Mouse (Mus musculus) thymus, adult 2 months (tissue): ENCODE measurements at regions not wholly inside any gene's neighbourhood (a gene's known extent, or its start where the extent isn't known, plus 50 kb on each side); places are given as distances from the start of the nearest gene placed in this dataset.

Experiments used
- DNase-seq: peaks from one replicate; pipeline ENCODE4 v3.0.0; 2021
- H3K27ac ChIP-seq: fragments of 200-500 bp; 2 replicates; pipeline ENCODE4 v1.5.1; 2012; ENCODE audit warnings: low read length, control low read depth; ENCODE audit not compliant: control insufficient read depth, insufficient read depth
- H3K27me3 ChIP-seq: fragments of 200-500 bp; 2 replicates; pipeline ENCODE4 v1.6.1; 2012; ENCODE audit warnings: mild to moderate bottlenecking, low read length, moderate library complexity, mixed read lengths; ENCODE audit not compliant: control insufficient read depth, insufficient read depth
- H3K36me3 ChIP-seq: fragments of 200-500 bp; 2 replicates; pipeline ENCODE4 v1.6.1; 2012; ENCODE audit warnings: mild to moderate bottlenecking, low read length, moderate library complexity; ENCODE audit not compliant: control insufficient read depth, insufficient read depth
- H3K4me1 ChIP-seq: fragments of 200-500 bp; replicated peaks from 2 replicates; pipeline ENCODE4 v1.6.1; 2012; ENCODE audit warnings: low read length; ENCODE audit not compliant: control insufficient read depth, insufficient read depth
- H3K4me3 ChIP-seq: fragments of 200-500 bp; 2 replicates; pipeline ENCODE4 v1.5.1; 2012; ENCODE audit warnings: mild to moderate bottlenecking, low read length, control low read depth, moderate library complexity; ENCODE audit not compliant: control insufficient read depth, insufficient read depth
- CTCF ChIP-seq: fragments of 200-500 bp; IDR thresholded peaks from 2 replicates; pipeline ENCODE4 v1.5.1; 2012; ENCODE audit warnings: mild to moderate bottlenecking, control low read depth, low read length, moderate library complexity, borderline replicate concordance; ENCODE audit not compliant: control insufficient read depth, poor library complexity, insufficient read depth; ENCODE audit errors: extremely low read depth
- POLR2A ChIP-seq: fragments of 200-500 bp; IDR thresholded peaks from 2 replicates; pipeline ENCODE4 v1.6.1; 2012; ENCODE audit warnings: mild to moderate bottlenecking, low read length, control low read depth, moderate library complexity; ENCODE audit not compliant: control insufficient read depth, poor library complexity, insufficient read depth; ENCODE audit errors: extremely low read depth
- WGBS: fragments of 180-500 bp; shearing (Covaris S2); methylation state at CpG from one replicate; pipeline ENCODE4 v1.1.7; 2018; 5-methylcytosine and 5-hydroxymethylcytosine counted together

- H3K27ac ChIP-seq: no peak overlapping the region
Measured at GRCm38 (mm10) chrX:99539684-99540083, 68.6 kb upstream of the Pja1 start.

GRCm38 (mm10) chrX:99537814-99538213 lies 66.7 kb upstream of the Pja1 start:
- H3K27me3 ChIP-seq: no peaks in the 10 kb centered on the region
- no peak overlapping the region for H3K4me3 ChIP-seq
- H3K27ac ChIP-seq: no peak overlapping the region
- no peak for TF ChIP-seq CTCF
- TF ChIP-seq POLR2A: no peak
- DNase-seq: no peak
- no peaks in the 10 kb centered on the region for H3K4me1 ChIP-seq
- no peaks in the 10 kb centered on the region for H3K36me3 ChIP-seq
- 10% methylated on average over 4 of the region's 4 CpGs for WGBS

More at GRCm38 (mm10) chrX:99539684-99540083, 68.6 kb upstream of the Pja1 start:
- H3K27me3 ChIP-seq: no peaks in the 10 kb centered on the region
- DNase-seq: no peak
- 93% methylated on average over 4 of the region's 4 CpGs for WGBS
- H3K36me3 ChIP-seq: no peaks in the 10 kb centered on the region
- TF ChIP-seq POLR2A: no peak
- no peak for TF ChIP-seq CTCF
- H3K4me3 ChIP-seq: no peak overlapping the region
- H3K4me1 ChIP-seq: no peaks in the 10 kb centered on the region

GRCm38 (mm10) chrX:99534922-99535321 lies 63.8 kb upstream of the Pja1 start:
- Histone ChIP-seq H3K36me3 (no peaks in the 10 kb centered on the region), H3K27me3 (no peaks in the 10 kb centered on the region), H3K27ac (no peak overlapping the region), H3K4me1 (no peaks in the 10 kb centered on the region), H3K4me3 (no peak overlapping the region)
- WGBS: 83% methylated on average over 4 of the region's 4 CpGs
- DNase-seq: no peak
- no peak for TF ChIP-seq CTCF
- TF ChIP-seq POLR2A: no peak

GRCm38 (mm10) chrX:99531154-99531553 lies 60.1 kb upstream of the Pja1 start:
- Histone ChIP-seq H3K27ac (no peak overlapping the region), H3K4me1 (no peaks in the 10 kb centered on the region), H3K27me3 (no peaks in the 10 kb centered on the region), H3K4me3 (no peak overlapping the region), H3K36me3 (no peaks in the 10 kb centered on the region)
- no peak for TF ChIP-seq POLR2A
- no peak for DNase-seq
- WGBS: 84% methylated on average over 3 of the region's 3 CpGs

GRCm38 (mm10) chrX:99530511-99530910 lies 59.4 kb upstream of the Pja1 start:
- WGBS: 88% methylated on average over 5 of the region's 7 CpGs
- DNase-seq: no peak
- Histone ChIP-seq H3K27me3 (no peaks in the 10 kb centered on the region), H3K4me1 (no peaks in the 10 kb centered on the region), H3K27ac (no peak overlapping the region), H3K4me3 (no peak overlapping the region), H3K36me3 (no peaks in the 10 kb centered on the region)
- no peak for TF ChIP-seq CTCF
- no peak for TF ChIP-seq POLR2A

- H3K27me3 ChIP-seq: no peaks in the 10 kb centered on the region
- WGBS: 6% methylated on average over 6 of the region's 6 CpGs
- no peak overlapping the region for H3K27ac ChIP-seq
- TF ChIP-seq POLR2A (no peak), CTCF (no peak)
- DNase-seq: no peak
- H3K4me3 ChIP-seq: no peak overlapping the region
- no peaks in the 10 kb centered on the region for H3K4me1 ChIP-seq
- no peaks in the 10 kb centered on the region for H3K36me3 ChIP-seq
Measured at GRCm38 (mm10) chrX:99523306-99523705, 52.2 kb upstream of the Pja1 start.

- H3K4me3 ChIP-seq: no peak overlapping the region
- H3K36me3 ChIP-seq: no peaks in the 10 kb centered on the region
- WGBS: 13% methylated on average over 5 of the region's 5 CpGs
- H3K27ac ChIP-seq: no peak overlapping the region
- TF ChIP-seq CTCF (peak; percentile 70; the same call in 1 of the 2 replicates), POLR2A (no peak)
- H3K27me3 ChIP-seq: no peaks in the 10 kb centered on the region
- peak; percentile 52 for DNase-seq
- no peaks in the 10 kb centered on the region for H3K4me1 ChIP-seq
Measured at GRCm38 (mm10) chrX:99522830-99523229, 51.8 kb upstream of the Pja1 start.
